Mouse (Mus musculus) erythroblast, adult 5-6 weeks (primary cell): ENCODE results near the gene Igfbp2. TPM values are rescaled to one million over a fixed set of nuclear protein-coding genes. Genes with fewer than 3 reads are reported as not detected.

Experiments
- ATAC-seq: replicated peaks from 2 replicates; pipeline ENCODE4 v1.8.0; 2016; ENCODE audit warnings: moderate number of reproducible peaks, mild to moderate bottlenecking, moderate TSS enrichment, inconsistent platforms; ENCODE audit not compliant: poor library complexity, low FRiP score, severe bottlenecking
- total RNA-seq, 2 experiments: library from RNA; stranded (forward) in 1 of 2; stranded (reverse) in 1 of 2; fragments of 150-400 nt in 1 of 2; fragments of 200-764, 138-1000 nt in 1 of 2; gene quantifications; 2 replicates each; pipeline versions ENCODE4 v1.2.3 to v1.2.4; 2015 to 2017; ENCODE audit warnings: low replicate concordance in 2 of 2

Gene Igfbp2
- total RNA-seq, 2 experiments from 2014 or later = not detected

DNA sequence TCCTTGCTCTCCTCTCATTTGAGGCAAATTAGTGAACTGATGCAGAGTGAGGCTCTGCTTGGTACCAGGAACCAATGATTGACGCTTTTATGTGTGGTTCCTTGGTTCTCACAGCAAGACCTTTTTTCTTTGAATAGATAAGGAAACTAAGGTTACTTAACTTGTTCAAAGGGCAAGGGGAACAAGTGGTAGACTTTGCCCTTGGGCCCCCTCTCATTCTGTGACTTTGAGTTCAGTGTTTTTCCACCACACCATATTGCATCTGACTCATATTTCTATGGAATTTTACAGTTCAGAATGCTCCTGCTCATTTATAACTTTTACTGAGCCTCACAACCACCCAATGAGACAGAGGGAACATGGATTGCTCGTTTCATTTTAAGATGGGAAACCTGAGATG is 71.5 kb downstream of the Igfbp2 start:
- no peak for ATAC-seq

Other genes with a start within 250 kb of the Igfbp2 start
- 6.1 and 14.0 TPM in 2 replicates for gene Smarcal1, start 241.3 kb upstream of the Igfbp2 start, total RNA-seq (2015; ENCODE audit: low replicate concordance)
- gene Smarcal1, start 241.3 kb upstream of the Igfbp2 start, total RNA-seq (2017; ENCODE audit: low replicate concordance) = 6.6 and 10.5 TPM in 2 replicates
- not detected in 2 replicates for gene Ankar, start 123.9 kb upstream of the Igfbp2 start, total RNA-seq (2015; ENCODE audit: low replicate concordance)
- not detected in 2 replicates for gene Ankar, start 123.9 kb upstream of the Igfbp2 start, total RNA-seq (2017; ENCODE audit: low replicate concordance)
- 282 and 366 TPM in 2 replicates for gene Rpl37a, start 113.2 kb upstream of the Igfbp2 start, total RNA-seq (2015; ENCODE audit: low replicate concordance)
- gene Rpl37a, start 113.2 kb upstream of the Igfbp2 start, total RNA-seq (2017; ENCODE audit: low replicate concordance) = 68.3 and 163 TPM in 2 replicates
- 2.3 and 3.3 TPM in 2 replicates for gene Igfbp5, start 50.4 kb downstream of the Igfbp2 start, total RNA-seq (2015; ENCODE audit: low replicate concordance)
- gene Igfbp5, start 50.4 kb downstream of the Igfbp2 start, total RNA-seq (2017; ENCODE audit: low replicate concordance) = 0.42 and 2.5 TPM in 2 replicates
- gene Tnp1, start 191.4 kb downstream of the Igfbp2 start, total RNA-seq (2015; ENCODE audit: low replicate concordance) = not detected in 2 replicates
- gene Tnp1, start 191.4 kb downstream of the Igfbp2 start, total RNA-seq (2017; ENCODE audit: low replicate concordance) = not detected in 2 replicates